Mouse (Mus musculus) induced T-regulatory cell, adult 2 months (primary cell): Measurements from ENCODE around the gene Ltb4r2.
A peak's percentile ranks its signal among the peaks of the same experiment; 100 is the strongest.

Source experiments
- DNase-seq: peaks from one replicate; pipeline ENCODE4 v3.0.0-alpha.2; 2012; ENCODE audit warnings: low read depth

Gene Ltb4r2

GRCm38 (mm10) chr14:55781310-55781709 lies 20.1 kb downstream of the Ltb4r2 start:
- DNase-seq: peak; percentile 82

DNA sequence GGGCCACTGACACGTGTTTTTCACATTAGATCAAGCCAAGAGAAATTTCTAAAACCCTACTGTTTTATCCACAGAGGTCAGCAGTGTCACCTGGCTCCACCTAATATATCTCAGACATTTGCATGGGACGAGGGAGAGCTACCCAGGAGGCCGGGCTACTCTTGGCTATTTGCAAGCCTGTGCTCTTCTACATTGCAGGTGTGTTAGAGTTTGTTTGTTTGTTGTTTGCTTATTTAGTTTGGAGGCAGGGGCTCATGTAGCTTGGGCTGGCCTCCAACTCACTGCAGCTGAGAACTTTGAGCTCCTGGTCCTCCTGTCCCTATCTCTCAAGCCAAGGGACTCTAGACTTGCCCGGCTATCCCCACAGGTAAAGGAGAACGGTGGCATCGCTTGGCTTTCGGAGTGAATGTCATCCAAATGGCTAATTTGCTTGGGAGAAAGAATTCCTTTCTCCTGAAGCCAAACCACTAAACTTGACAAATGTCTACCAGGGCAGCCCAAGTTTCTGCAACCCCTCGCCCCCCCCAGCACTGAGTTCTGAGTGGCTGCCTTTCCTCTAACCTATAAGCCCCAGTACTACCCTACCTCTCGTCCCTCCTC lies 21.2 kb downstream of the Ltb4r2 start:
- DNase-seq: no peak

DNA sequence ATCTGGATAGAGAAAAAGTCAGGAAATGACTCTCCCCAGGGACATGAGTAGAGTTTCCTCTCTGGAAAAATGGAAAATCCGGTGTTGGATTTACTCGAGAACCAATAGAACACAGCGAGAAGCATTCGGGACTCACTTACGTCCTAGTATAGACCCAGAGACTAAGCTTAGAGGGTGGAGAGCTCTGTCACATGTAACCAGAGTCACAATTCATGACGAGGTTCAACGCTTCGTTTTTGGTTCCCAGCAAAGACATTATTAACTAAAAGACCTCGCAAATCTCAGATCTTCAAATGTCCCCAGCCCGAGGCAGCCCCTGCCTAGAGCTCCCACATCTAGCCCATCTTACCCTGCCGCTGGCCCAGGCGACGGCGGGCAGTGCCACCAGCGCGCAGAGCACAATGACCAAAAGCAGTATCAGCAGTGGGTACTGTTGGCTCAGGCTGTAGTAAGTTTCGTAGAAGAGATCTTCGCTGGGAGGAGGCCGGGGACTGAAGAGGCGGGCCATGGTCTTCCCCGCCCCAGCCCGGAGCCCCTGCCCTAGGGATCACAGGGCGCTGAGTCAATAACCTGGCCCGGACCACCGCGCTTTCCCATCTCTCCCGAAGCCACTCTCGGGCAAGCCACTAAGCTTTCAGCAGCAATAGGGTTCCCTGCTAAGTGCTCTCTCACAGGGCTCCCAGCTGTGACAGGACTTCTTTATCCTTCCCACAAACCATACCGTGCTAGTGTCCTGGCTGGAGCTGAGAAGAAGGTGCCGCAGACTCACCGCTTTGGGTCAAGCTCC lies 22.1 kb downstream of the Ltb4r2 start:
- DNase-seq: no peak

- no peak for DNase-seq
Observed at GRCm38 (mm10) chr14:55783958-55784235, 22.7 kb downstream of the Ltb4r2 start, which contains the start of gene Adcy4. Gene Adcy4, minus strand, starts transcription at chr14:55784095.

- DNase-seq: no peak
Observed at GRCm38 (mm10) chr14:55785195-55785594, 24.0 kb downstream of the Ltb4r2 start.

- no peak for DNase-seq
Observed at GRCm38 (mm10) chr14:55787731-55788130, 26.5 kb downstream of the Ltb4r2 start.

DNA sequence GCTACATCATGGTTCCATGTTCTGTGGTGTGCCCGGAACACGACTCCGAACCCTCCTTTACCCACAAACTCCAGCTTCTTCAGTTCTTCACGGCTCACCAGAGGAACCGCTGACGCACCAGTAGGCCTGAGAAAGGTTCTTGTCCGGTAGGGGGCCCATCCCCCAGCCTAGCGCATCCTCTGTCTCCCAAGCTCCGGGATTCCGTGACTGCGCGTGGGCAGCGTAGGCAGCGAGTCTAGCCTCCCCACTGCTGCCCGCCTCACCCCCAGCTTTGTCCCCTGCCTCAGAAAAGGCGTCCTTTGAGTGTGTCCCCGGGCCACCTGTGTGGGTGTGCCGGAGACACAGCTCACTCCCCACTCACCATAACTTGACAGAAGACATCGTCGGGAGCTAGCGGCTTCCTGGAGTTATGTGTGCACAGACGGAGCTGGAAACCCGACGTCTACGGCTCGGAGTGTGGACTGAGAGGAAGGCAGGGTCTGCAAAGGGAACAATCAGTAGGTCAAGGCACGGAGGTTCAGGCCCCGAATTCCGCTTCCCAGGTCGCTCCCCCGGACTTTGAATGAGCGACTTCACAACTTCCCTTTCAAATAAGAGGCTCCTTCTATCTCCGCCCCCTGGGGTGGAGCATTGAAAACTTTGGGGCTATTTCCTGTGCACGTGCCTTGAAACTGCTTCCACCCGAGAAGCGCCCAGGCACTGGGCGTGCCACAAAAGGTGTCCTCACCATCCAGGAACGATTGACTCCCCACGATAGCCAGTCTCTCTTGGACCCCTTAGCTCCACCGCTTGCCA lies 27.2 kb downstream of the Ltb4r2 start, which contains the start of gene Ripk3:
TSS of gene Ripk3 (minus strand) at position 610 of the 795 bp plus-strand sequence.
- peak; percentile 92 for DNase-seq

GRCm38 (mm10) chr14:55793461-55793860 lies 32.2 kb downstream of the Ltb4r2 start:
- DNase-seq: peak; percentile 20

DNA sequence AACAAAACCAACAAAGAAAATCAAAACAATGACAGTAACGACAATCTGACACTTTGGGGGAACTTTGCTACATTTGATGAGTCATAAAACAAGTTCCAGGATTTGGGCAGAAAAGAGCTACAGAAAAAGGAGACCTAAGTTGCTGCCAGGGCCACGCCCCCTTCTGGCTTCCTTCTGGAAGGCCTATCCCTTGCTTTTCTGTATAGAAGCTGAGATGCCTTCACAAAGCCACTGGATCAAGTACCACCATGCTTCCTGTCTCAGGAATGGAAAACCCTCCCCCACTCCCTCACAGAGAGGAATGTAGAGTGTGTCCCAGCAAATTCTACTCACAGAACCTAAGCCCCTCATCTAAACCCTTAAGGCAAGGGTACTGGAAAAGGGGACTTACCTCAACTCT lies 32.7 kb downstream of the Ltb4r2 start:
- DNase-seq: peak; percentile 19

GRCm38 (mm10) chr14:55795380-55796163 lies 34.3 kb downstream of the Ltb4r2 start:
- DNase-seq: no peak
